Mouse (Mus musculus): ENCODE data around the gene Polr2i. TPM values are rescaled to one million over a fixed set of nuclear protein-coding genes. Genes with fewer than 3 reads are reported as not detected.

Polr2i gene
- polyA plus RNA-seq, 1 experiment from 2014 or later: 163 TPM

DNA sequence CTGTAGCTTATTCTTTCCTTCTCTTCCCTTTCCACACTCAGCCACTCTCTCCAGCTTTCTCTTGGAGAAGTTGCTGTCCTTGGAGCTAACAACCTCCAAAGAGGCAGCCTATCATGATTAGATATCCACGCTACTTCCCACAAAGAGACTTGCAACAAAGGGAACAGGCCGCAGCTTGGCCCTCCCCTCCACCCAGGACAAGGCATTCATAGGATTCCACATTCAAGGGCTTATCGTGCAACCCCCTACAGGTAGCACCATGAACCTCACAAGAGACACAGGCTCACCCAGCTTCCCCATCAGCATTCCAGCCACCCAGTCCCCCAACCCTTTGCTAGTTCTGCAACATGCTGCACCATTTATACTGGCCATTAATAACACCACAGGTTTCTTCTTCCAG is 35.0 kb downstream of the Polr2i start:
- ATAC-seq (ENCODE audit: low FRiP score) (no peak), DNase-seq (ENCODE audit: low spot score, missing footprints) (no peak)
- Histone ChIP-seq H3K27me3 (ENCODE audit: control insufficient read depth, insufficient read depth, low read length) (no peaks in the 10 kb centered on the region), H3K4me3 (ENCODE audit: low read depth, low read length) (no peak overlapping the region), H3K9ac (ENCODE audit: low read length) (no peak overlapping the region), H3K27ac (ENCODE audit: low read depth, low read length) (no peak overlapping the region), H3K4me2 (no peak overlapping the region), H3K36me3 (ENCODE audit: control insufficient read depth, insufficient read depth, low read length) (peaks cover 10% of the 10 kb centered on the region), H3K4me1 (ENCODE audit: control insufficient read depth, insufficient read depth, low read length) (no peaks in the 10 kb centered on the region), H3K9me3 (ENCODE audit: control insufficient read depth, low read length) (no peaks in the 10 kb centered on the region)
- WGBS: 85% methylated on average over 3 of the region's 3 CpGs

DNA sequence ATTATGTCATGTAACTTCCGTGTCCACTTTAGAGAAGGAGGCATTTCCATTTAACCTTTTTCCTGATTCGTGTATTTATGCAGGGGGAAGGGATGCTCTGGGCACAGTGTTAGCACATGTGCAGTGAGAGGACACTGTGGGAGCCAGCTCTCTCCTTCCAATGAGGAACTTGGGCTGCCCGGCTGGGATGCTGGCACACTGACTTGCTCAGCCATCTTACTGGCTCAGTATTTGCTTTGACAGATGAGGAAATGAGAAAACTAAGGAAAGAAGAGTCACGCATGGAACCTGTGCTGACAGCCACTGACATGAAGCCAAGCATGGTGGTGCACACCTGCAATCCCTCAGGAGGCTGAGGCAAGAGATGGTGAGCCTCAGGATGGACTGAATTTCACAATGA is 37.9 kb downstream of the Polr2i start:
- Histone ChIP-seq H3K4me2 (no peak overlapping the region), H3K36me3 (ENCODE audit: control insufficient read depth, insufficient read depth, low read length) (peaks cover 7% of the 10 kb centered on the region), H3K9ac (ENCODE audit: low read length) (no peak overlapping the region), H3K4me3 (ENCODE audit: low read depth, low read length) (no peak overlapping the region), H3K9me3 (ENCODE audit: control insufficient read depth, low read length) (no peaks in the 10 kb centered on the region), H3K4me1 (ENCODE audit: control insufficient read depth, insufficient read depth, low read length) (no peaks in the 10 kb centered on the region), H3K27me3 (ENCODE audit: control insufficient read depth, insufficient read depth, low read length) (no peaks in the 10 kb centered on the region), H3K27ac (ENCODE audit: low read depth, low read length) (no peak overlapping the region)
- WGBS: 92% methylated on average over 4 of the region's 4 CpGs
- no peak for DNase-seq (ENCODE audit: low spot score, missing footprints)
- no peak for ATAC-seq (ENCODE audit: low FRiP score)

DNA sequence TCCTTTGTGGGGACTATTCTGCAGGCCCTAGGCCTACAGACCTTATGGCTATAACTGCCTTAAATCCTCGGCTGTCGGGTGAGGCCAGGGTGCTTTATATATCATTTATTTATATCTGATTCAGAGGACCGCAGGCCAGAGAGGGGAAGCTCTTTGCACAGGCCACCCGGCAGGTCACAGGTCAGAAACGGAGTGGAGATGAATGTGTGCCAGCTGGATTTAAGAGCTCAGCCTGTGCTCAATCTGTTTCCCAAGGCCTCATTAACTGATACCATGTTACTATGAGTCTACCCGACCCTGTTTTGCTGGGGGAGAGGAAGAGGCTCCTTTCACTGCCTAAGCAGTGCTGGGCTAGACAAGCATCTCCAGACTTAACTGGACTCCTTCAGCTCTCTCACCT is 42.6 kb downstream of the Polr2i start:
- WGBS: 86% methylated on average over 6 of the region's 6 CpGs
- no peak for ATAC-seq (ENCODE audit: low FRiP score)

DNA sequence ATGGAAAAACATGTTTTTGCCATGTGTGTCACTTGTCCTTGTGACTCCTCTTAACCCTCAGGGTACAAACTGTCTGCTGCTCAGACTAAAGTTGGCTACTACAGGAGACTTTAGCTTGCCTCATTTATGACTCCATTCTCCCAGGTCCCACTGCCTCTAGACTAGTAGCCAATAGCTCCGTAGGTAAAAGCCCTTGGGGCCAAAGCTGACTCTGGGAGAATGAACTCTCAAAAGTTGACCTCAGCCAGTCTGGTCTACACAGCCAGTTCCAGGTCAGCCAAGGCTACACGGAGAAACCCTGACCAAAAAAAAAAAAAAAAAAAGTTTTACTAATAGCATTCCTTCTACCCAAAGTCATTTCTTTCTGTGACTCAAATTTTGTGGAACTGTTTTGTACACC is 47.2 kb downstream of the Polr2i start:
- no peaks in the 10 kb centered on the region for H3K9me3 ChIP-seq (ENCODE audit: control insufficient read depth, low read length)
- H3K4me1 ChIP-seq (ENCODE audit: control insufficient read depth, insufficient read depth, low read length): peaks cover 11% of the 10 kb centered on the region
- ATAC-seq (ENCODE audit: low FRiP score) (no peak), DNase-seq (ENCODE audit: low spot score, missing footprints) (no peak)
- H3K4me2 ChIP-seq: peak overlapping the region; percentile 85
- no peak overlapping the region for H3K27ac ChIP-seq (ENCODE audit: low read depth, low read length)
- WGBS: 57% methylated on average over 2 of the region's 2 CpGs
- H3K9ac ChIP-seq (ENCODE audit: low read length): peak overlapping the region; percentile 71; the same call in 1 of the 2 replicates
- H3K27me3 ChIP-seq (ENCODE audit: control insufficient read depth, insufficient read depth, low read length): no peaks in the 10 kb centered on the region
- 0 out of 2 replicates have a peak overlapping the region, but pooled peaks have one; percentile 75 for H3K4me3 ChIP-seq (ENCODE audit: low read depth, low read length)
- H3K36me3 ChIP-seq (ENCODE audit: control insufficient read depth, insufficient read depth, low read length): no peaks in the 10 kb centered on the region

More for the DNA sequence above, 42.6 kb downstream of the Polr2i start:
- peaks cover 6% of the 10 kb centered on the region; the same call in 1 of the 2 replicates for H3K4me1 ChIP-seq (ENCODE audit: control insufficient read depth, insufficient read depth, low read length)
- H3K4me3 ChIP-seq (ENCODE audit: low read depth, low read length): no peak overlapping the region
- H3K36me3 ChIP-seq (ENCODE audit: control insufficient read depth, insufficient read depth, low read length): peaks cover 3% of the 10 kb centered on the region; the same call in 1 of the 2 replicates
- H3K9me3 ChIP-seq (ENCODE audit: control insufficient read depth, low read length): no peaks in the 10 kb centered on the region
- H3K27me3 ChIP-seq (ENCODE audit: control insufficient read depth, insufficient read depth, low read length): no peaks in the 10 kb centered on the region
- no peak for DNase-seq (ENCODE audit: low spot score, missing footprints)
- no peak overlapping the region for H3K9ac ChIP-seq (ENCODE audit: low read length)
- no peak overlapping the region for H3K27ac ChIP-seq (ENCODE audit: low read depth, low read length)
- no peak overlapping the region for H3K4me2 ChIP-seq

DNA sequence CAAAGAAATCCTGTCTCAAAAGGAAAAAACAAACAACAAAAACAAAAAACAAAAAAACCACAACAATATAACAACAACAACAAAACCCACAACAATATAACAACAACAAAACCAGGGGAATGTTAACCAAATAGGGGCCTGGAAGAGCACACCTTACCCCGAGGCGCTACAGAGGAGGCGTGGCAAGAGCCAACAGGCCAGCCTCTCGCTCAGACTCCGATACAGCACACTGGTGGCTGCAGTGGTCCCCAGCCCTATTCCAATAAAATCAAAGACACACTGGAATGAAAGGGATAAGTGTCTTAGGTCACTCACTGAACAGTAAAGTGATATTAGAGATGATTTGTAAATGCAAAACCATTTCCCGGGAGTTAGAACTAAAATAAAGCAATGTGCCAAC is 47.8 kb downstream of the Polr2i start:
- H3K4me3 ChIP-seq (ENCODE audit: low read depth, low read length): peak overlapping the region; percentile 75
- H3K9ac ChIP-seq (ENCODE audit: low read length): peak overlapping the region; percentile 71
- no peaks in the 10 kb centered on the region for H3K36me3 ChIP-seq (ENCODE audit: control insufficient read depth, insufficient read depth, low read length)
- DNase-seq (ENCODE audit: low spot score, missing footprints) (no peak), ATAC-seq (ENCODE audit: low FRiP score) (0 out of 2 replicates have a peak, but pooled peaks have one; percentile 20)
- peaks cover 11% of the 10 kb centered on the region for H3K4me1 ChIP-seq (ENCODE audit: control insufficient read depth, insufficient read depth, low read length)
- no peaks in the 10 kb centered on the region for H3K27me3 ChIP-seq (ENCODE audit: control insufficient read depth, insufficient read depth, low read length)
- 0% methylated on average over 6 of the region's 6 CpGs for WGBS
- peak overlapping the region; percentile 85 for H3K4me2 ChIP-seq
- H3K27ac ChIP-seq (ENCODE audit: low read depth, low read length): no peak overlapping the region; the same call in 1 of the 2 replicates
- H3K9me3 ChIP-seq (ENCODE audit: control insufficient read depth, low read length): no peaks in the 10 kb centered on the region

DNA sequence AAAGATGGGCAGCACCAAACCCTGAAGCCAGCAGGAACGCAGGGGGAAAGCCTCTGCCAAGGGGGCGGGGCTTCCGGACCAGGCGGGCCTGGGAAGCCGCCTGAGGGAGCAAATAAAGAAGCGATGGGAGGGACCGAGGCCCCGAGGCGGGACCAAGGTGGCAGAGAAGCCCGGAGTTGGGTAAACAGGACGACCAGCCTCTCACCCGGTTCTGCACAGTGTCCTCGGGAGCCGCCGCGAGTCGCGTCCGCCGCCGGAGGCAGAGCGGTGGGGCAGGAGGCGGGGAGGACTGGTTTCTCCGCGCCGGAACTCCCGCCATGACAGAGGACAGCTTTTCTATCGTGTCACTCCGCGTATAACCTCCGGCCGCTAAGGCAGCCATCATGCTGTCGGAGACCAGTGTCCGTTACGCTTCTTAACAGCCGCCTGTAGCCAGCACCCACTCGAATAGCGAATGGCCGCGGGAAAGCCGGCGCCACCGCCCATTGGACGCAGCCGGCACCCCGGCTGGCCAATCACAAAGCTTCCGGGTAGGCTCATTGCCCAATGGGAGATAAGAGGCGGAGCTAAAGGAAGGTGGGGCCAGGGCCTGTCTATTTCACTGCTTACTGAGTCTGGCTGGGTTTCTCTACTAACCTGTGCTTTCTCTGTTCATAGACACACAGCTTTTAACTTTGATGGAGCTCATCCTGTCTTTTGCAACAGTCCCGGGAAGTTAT is 48.4 kb downstream of the Polr2i start, which contains the start of the genes Thap8 and Wdr62:
Gene Thap8 (plus strand): TSS at position 144 of the 719 bp plus-strand sequence.
Gene Wdr62 (minus strand): TSS at position 469 of the 719 bp plus-strand sequence.
- ATAC-seq (ENCODE audit: low FRiP score) (peak; percentile 97), DNase-seq (ENCODE audit: low spot score, missing footprints) (peak; percentile 98)
- H3K4me2 ChIP-seq: peak within 1 kb of the TSS; percentile 85
- peak within 1 kb of the TSS; percentile 71 for H3K9ac ChIP-seq (ENCODE audit: low read length)
- no peaks in the 10 kb centered on the region for H3K9me3 ChIP-seq (ENCODE audit: control insufficient read depth, low read length)
- no peaks in the 10 kb centered on the region for H3K27me3 ChIP-seq (ENCODE audit: control insufficient read depth, insufficient read depth, low read length)
- peaks cover 11% of the 10 kb centered on the region for H3K4me1 ChIP-seq (ENCODE audit: control insufficient read depth, insufficient read depth, low read length)
- under 1% methylated on average over 49 of the region's 49 CpGs for WGBS
- peak within 1 kb of the TSS; percentile 75 for H3K4me3 ChIP-seq (ENCODE audit: low read depth, low read length)
- H3K36me3 ChIP-seq (ENCODE audit: control insufficient read depth, insufficient read depth, low read length): no peaks in the 10 kb centered on the region
- peak within 1 kb of the TSS; percentile 94 for H3K27ac ChIP-seq (ENCODE audit: low read depth, low read length)

DNA sequence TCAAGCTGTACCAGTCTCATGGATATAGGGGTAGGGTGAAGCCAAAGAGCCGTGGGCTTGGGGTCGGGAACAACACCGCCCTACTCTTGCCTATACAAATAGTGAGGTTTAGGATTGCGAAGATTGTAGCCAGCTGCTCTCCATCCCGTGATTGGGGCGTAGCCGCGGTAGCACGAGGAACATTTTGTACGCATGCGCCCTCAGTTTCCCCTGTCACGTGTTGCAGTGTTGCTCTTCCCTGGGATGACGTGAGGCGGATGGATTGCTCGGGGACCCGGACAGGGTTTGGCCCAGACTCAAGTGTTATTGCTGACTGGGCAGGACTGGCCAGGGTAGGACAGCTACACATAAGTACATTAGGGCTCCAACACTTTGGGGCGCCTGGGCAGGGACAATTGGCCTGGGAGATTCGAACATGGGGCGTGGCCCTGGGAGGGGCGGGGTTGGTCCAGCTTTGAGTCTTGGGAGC is 49.0 kb downstream of the Polr2i start:
- Histone ChIP-seq H3K9ac (ENCODE audit: low read length) (peak overlapping the region; percentile 68), H3K36me3 (ENCODE audit: control insufficient read depth, insufficient read depth, low read length) (no peaks in the 10 kb centered on the region), H3K27me3 (ENCODE audit: control insufficient read depth, insufficient read depth, low read length) (no peaks in the 10 kb centered on the region), H3K4me3 (ENCODE audit: low read depth, low read length) (peak overlapping the region; percentile 75), H3K4me1 (ENCODE audit: control insufficient read depth, insufficient read depth, low read length) (peaks cover 11% of the 10 kb centered on the region), H3K27ac (ENCODE audit: low read depth, low read length) (peak overlapping the region; percentile 94), H3K9me3 (ENCODE audit: control insufficient read depth, low read length) (no peaks in the 10 kb centered on the region), H3K4me2 (peak overlapping the region; percentile 85)
- under 1% methylated on average over 20 of the region's 20 CpGs for WGBS
- DNase-seq (ENCODE audit: low spot score, missing footprints) (peak; percentile 97), ATAC-seq (ENCODE audit: low FRiP score) (peak; percentile 84)

DNA sequence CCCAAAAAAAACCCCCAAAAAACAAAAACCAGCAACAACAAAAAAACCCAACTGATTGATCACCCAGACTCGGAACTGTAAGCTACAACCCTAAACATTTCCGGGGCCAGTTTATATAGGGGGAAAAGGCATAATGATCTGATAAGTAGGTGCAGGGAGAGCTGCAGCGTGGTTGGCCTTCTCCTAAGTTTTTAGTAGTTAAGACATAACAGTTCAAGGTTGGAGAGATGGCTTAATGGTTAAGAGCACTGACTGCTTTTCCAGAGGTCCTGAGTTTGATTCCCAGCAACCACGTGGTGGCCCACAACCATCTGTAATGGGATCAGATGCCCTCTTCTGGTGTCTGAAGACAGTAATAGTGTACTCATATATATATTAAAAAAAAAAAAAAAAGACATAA is 49.8 kb downstream of the Polr2i start:
- ATAC-seq (ENCODE audit: low FRiP score) (no peak), DNase-seq (ENCODE audit: low spot score, missing footprints) (no peak)
- 81% methylated on average over 4 of the region's 4 CpGs for WGBS
- Histone ChIP-seq H3K4me1 (ENCODE audit: control insufficient read depth, insufficient read depth, low read length) (peaks cover 11% of the 10 kb centered on the region), H3K9me3 (ENCODE audit: control insufficient read depth, low read length) (no peaks in the 10 kb centered on the region), H3K27ac (ENCODE audit: low read depth, low read length) (no peak overlapping the region), H3K36me3 (ENCODE audit: control insufficient read depth, insufficient read depth, low read length) (no peaks in the 10 kb centered on the region), H3K4me3 (ENCODE audit: low read depth, low read length) (no peak overlapping the region), H3K4me2 (no peak overlapping the region; the same call in 1 of the 2 replicates), H3K9ac (ENCODE audit: low read length) (no peak overlapping the region), H3K27me3 (ENCODE audit: control insufficient read depth, insufficient read depth, low read length) (no peaks in the 10 kb centered on the region)

DNA sequence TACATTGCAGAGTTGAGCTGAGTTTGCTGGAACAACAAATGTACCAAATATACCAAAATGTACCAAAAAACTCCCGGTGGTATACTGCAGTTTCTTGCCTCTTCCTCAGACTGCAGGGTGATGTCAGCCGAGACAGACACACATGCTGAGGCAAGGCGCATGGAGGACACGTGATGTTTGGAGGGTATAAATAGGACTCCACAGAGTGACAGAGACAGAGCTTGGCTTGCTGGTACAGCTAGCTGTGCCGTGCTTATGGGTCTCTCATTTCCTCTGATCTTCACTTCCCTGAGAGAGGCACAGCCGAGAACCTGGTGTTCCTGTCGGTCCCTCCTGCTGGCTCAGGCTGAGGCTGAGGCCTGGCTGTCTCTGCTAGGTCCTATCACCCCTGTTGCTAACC is 51.0 kb downstream of the Polr2i start:
- Histone ChIP-seq H3K36me3 (ENCODE audit: control insufficient read depth, insufficient read depth, low read length) (no peaks in the 10 kb centered on the region), H3K4me3 (ENCODE audit: low read depth, low read length) (no peak overlapping the region), H3K9ac (ENCODE audit: low read length) (no peak overlapping the region), H3K27me3 (ENCODE audit: control insufficient read depth, insufficient read depth, low read length) (no peaks in the 10 kb centered on the region), H3K9me3 (ENCODE audit: control insufficient read depth, low read length) (no peaks in the 10 kb centered on the region), H3K4me1 (ENCODE audit: control insufficient read depth, insufficient read depth, low read length) (peaks cover 11% of the 10 kb centered on the region), H3K4me2 (no peak overlapping the region), H3K27ac (ENCODE audit: low read depth, low read length) (no peak overlapping the region)
- no peak for DNase-seq (ENCODE audit: low spot score, missing footprints)
- no peak for ATAC-seq (ENCODE audit: low FRiP score)
- 80% methylated on average over 7 of the region's 7 CpGs for WGBS
